Mouse (Mus musculus) embryonic facial prominence, embryonic 14.5 days (tissue): ENCODE data around the gene Ugt2b37. TPM values are rescaled to one million over a fixed set of nuclear protein-coding genes. Genes with fewer than 3 reads are reported as not detected.
"Not testable (repeated sequence)": the region's sequence is repeated elsewhere in the genome, so short reads cannot be mapped to it uniquely, and the experiment has no call there.

ENCODE experiments used
- ATAC-seq: fragments of 200-750 bp; cut with Nextera tagmentation; 2 replicates; pipeline ENCODE4 v1.8.0; 2017; ENCODE audit warnings: low read depth, moderate number of reproducible peaks, moderate TSS enrichment
- DNase-seq: peaks from one replicate; pipeline ENCODE4 v3.0.0-alpha.2; 2015; ENCODE audit warnings: low spot score
- H3K27ac ChIP-seq: fragments of 300-500 bp; sonication (generic); replicated peaks from 2 replicates; pipeline ENCODE4 v1.5.1; 2014; ENCODE audit warnings: low read depth, mild to moderate bottlenecking, low read length, moderate library complexity
- H3K27me3 ChIP-seq: fragments of 300-500 bp; sonication (generic); replicated peaks from 2 replicates; pipeline ENCODE4 v1.6.1; 2014; ENCODE audit warnings: low read length; ENCODE audit not compliant: control insufficient read depth, insufficient read depth
- H3K36me3 ChIP-seq: fragments of 300-500 bp; sonication (generic); 2 replicates; pipeline ENCODE4 v1.6.1; 2014; ENCODE audit warnings: low read length, mixed read lengths; ENCODE audit not compliant: control insufficient read depth, insufficient read depth
- H3K4me1 ChIP-seq: fragments of 300-500 bp; sonication (generic); 2 replicates; pipeline ENCODE4 v1.6.1; 2014; ENCODE audit warnings: antibody characterized with exemption, low read length; ENCODE audit not compliant: control insufficient read depth, insufficient read depth
- H3K4me2 ChIP-seq: fragments of 300-500 bp; sonication (generic); 2 replicates; pipeline ENCODE4 v1.6.1; 2014; ENCODE audit warnings: low read depth, mild to moderate bottlenecking, low read length, moderate library complexity, mixed read lengths
- H3K4me3 ChIP-seq: fragments of 300-500 bp; sonication (generic); 2 replicates; pipeline ENCODE4 v1.5.1; 2014; ENCODE audit warnings: low read depth, mild to moderate bottlenecking, low read length
- H3K9ac ChIP-seq: fragments of 300-500 bp; sonication (generic); 2 replicates; pipeline ENCODE4 v1.6.1; 2014; ENCODE audit warnings: low read depth, mild to moderate bottlenecking, low read length, moderate library complexity, mixed read lengths
- H3K9me3 ChIP-seq: fragments of 300-500 bp; sonication (generic); 2 replicates; pipeline ENCODE4 v1.6.1; 2016; ENCODE audit warnings: low read length; ENCODE audit not compliant: control insufficient read depth
- WGBS: fragments of 180-500 bp; shearing (Covaris S2); extraction: QIAGEN DNeasy Blood & Tissue Kit; methylation state at CpG from one replicate; pipeline ENCODE4 v1.1.7; 2014; 5-methylcytosine and 5-hydroxymethylcytosine counted together
- polyA plus RNA-seq: library from polyadenylated mRNA; unstranded; fragments of >200 nt; fragmentation: Nextera tagmentation; extraction: Ambion mirVana; gene quantifications from 2 replicates; pipeline ENCODE4 v1.2.1, GENCODE M21; 2014

Ugt2b37 gene
- not detected in 2 replicates for polyA plus RNA-seq

DNA sequence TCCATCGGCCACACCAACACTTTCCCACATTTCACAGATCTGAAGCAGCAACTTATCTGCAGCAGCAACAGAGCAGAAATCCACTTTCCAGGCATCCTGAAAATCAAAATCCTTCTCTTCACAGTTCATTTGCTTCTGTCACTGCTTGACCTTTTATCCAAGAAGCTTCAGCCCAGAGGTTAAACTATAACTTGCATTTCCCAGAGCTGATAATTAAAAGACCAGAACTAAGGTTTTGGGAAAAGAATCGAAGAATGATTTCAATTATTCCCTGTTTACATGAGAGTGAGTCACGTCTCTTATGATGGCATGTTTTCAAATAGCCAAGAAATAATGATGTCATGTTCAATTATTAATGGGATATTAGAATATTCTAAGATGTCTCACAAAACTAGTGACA is at the start of gene Ugt2b37:
Gene Ugt2b37 (minus strand): TSS at position 129 of the 400 bp plus-strand sequence.
- H3K4me3 ChIP-seq, H3K27me3 ChIP-seq, DNase-seq, ATAC-seq, H3K4me2 ChIP-seq, H3K27ac ChIP-seq, H3K36me3 ChIP-seq, H3K4me1 ChIP-seq, H3K9me3 ChIP-seq, H3K9ac ChIP-seq: not testable (repeated sequence)
- WGBS: 73% methylated on average over 3 of the region's 3 CpGs

DNA sequence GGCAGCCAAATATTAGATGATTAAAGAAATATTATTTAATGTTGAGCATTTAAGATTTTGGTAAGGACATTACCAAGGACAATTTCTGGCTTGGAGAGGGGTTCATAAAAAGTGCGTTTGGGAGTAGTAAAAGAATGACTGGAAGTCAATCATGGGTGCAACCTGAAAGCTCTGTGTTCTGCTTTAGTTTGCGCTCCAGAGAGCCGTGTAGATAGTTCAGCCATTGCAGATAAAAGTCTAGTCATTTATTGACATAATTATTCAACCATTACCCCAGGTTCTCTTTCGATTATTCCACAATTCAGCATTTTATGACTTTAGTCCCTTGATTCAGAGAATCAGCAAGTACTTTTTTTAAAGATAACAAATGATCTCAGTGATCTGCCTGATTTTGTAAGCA is 31.6 kb upstream of the Ugt2b37 start:
- not testable (repeated sequence) for H3K4me1 ChIP-seq, H3K9me3 ChIP-seq, ATAC-seq, H3K36me3 ChIP-seq, H3K27me3 ChIP-seq, H3K27ac ChIP-seq, H3K4me3 ChIP-seq, DNase-seq, H3K9ac ChIP-seq, H3K4me2 ChIP-seq
- 81% methylated on average over 4 of the region's 4 CpGs for WGBS

DNA sequence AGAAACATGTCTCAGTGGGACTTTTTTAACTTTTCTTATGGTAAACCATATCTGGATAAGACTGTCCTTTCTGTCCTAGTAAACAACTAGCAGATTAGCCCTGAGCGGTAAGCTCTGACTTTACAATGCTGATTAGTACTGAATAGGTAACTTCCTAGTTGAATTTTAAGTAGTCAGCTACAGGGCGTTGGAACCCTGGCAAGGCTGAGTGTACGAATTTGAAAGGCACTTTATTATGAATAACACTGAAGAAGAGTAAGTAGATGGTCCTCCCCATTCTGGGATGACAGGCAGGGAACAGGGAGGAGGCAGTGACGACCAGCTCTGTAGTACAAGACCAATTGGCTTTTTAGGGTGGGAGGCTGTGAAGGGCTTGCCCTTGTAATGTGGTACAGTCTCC is 21.4 kb upstream of the Ugt2b37 start:
- H3K27ac ChIP-seq, H3K36me3 ChIP-seq, DNase-seq, ATAC-seq, H3K9ac ChIP-seq, H3K27me3 ChIP-seq, H3K4me2 ChIP-seq, H3K4me1 ChIP-seq, H3K4me3 ChIP-seq, H3K9me3 ChIP-seq: not testable (repeated sequence)
- WGBS: 88% methylated on average over 4 of the region's 4 CpGs

DNA sequence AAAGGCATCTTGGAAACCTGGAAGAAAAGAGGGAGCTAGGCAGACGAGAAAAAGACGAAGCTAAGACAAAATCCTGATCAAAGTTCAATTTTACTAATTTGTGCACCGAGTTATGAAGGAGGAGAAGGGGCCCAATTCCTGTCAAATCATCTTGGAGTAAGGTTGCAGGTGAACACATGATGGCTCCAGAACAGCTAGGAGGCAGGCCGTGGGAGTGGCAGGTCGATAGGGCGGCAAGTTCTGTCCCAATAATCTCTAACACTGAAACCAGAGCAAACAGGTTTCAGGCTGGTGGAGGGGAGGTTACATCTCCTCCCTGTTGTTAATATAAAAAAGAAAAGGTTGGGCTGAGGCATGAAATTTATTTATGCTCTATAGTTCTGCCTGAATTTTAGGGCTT is 21.0 kb upstream of the Ugt2b37 start:
- H3K4me3 ChIP-seq: no peak overlapping the region
- H3K9ac ChIP-seq: no peak overlapping the region
- no peak overlapping the region for H3K4me2 ChIP-seq
- 83% methylated on average over 6 of the region's 6 CpGs for WGBS
- H3K9me3 ChIP-seq: no peaks in the 10 kb centered on the region
- H3K27me3 ChIP-seq: no peaks in the 10 kb centered on the region
- H3K4me1 ChIP-seq: no peaks in the 10 kb centered on the region
- no peak overlapping the region for H3K27ac ChIP-seq
- no peaks in the 10 kb centered on the region for H3K36me3 ChIP-seq
- no peak for ATAC-seq
- no peak for DNase-seq

DNA sequence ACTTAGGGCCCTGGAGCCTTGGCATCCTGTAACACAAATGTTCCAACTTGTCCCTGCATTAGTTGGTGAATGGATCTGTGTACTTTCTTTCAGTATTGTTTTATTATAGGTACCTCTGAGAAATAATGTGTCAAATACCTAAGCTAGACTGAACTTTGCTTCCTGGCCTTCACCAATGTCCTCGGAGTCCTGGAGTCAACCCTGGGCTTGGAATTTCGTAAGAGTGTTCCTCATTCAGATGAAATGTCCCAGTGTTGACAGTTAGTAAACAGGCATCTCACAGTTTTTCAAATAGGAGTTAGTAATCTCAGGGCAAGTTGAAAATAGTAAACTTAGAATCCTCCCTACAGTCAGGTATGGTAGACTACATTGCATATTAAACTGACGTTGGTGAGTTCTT is 1.2 kb upstream of the Ugt2b37 start:
- H3K4me3 ChIP-seq: no peak overlapping the region
- H3K27ac ChIP-seq: no peak overlapping the region
- WGBS: 77% methylated on average over 3 of the region's 3 CpGs
- no peak overlapping the region for H3K4me2 ChIP-seq
- no peaks in the 10 kb centered on the region for H3K4me1 ChIP-seq
- H3K9me3 ChIP-seq: no peaks in the 10 kb centered on the region
- H3K9ac ChIP-seq: no peak overlapping the region
- DNase-seq (no peak), ATAC-seq (no peak)
- H3K36me3 ChIP-seq: no peaks in the 10 kb centered on the region
- H3K27me3 ChIP-seq: no peaks in the 10 kb centered on the region

DNA sequence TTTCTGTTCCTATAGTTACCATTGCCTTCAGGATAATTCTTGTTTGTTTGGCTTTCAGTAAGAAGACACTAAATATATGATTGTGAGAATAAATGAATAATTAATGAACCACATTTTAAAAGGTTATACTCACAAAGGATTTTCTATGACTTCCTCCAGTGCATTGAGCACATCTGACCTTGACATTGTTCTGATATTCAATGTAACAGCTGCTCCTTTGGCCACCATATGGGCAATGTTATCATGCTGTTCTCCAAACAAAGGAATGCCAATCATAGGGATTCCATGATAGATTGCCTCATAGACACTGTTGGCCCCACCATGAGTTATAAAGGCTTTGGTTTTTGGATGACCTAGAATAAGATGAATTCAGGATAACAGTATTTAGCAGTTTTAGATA is 12.5 kb downstream of the Ugt2b37 start:
- not testable (repeated sequence) for H3K9ac ChIP-seq, H3K36me3 ChIP-seq, ATAC-seq, DNase-seq, H3K4me3 ChIP-seq, H3K27me3 ChIP-seq, H3K4me2 ChIP-seq, H3K27ac ChIP-seq, H3K9me3 ChIP-seq, H3K4me1 ChIP-seq

DNA sequence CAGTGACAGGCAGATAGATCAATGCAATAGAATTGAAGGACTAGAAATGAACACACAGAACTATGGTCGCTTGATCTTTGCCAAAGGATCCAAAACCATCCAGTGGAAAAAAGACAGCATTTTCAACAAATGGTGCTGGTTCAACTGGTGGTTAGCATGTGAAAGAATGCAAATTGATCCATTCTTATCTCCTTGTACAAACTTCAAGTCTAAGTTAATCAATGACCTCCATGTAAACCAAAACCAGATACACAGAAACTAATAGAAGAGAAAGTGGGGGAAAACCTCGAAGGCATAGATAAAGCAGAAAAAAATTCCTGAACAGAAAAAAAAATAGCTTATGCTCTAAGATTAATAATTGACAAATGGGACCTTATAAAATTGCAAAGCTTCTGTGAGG is 58.2 kb downstream of the Ugt2b37 start:
- H3K36me3 ChIP-seq, H3K9me3 ChIP-seq, ATAC-seq, H3K27ac ChIP-seq, DNase-seq, H3K4me3 ChIP-seq, H3K9ac ChIP-seq, H3K4me1 ChIP-seq, H3K27me3 ChIP-seq, H3K4me2 ChIP-seq: not testable (repeated sequence)
- 69% methylated on average over 2 of the region's 2 CpGs for WGBS

Other genes starting within 250 kb of the Ugt2b37 start
- 0.14 and 0.46 TPM in 2 replicates for gene Ugt2b36, start 162.2 kb downstream of the Ugt2b37 start, polyA plus RNA-seq
- not detected in 2 replicates for gene Ugt2b5, start 114.5 kb downstream of the Ugt2b37 start, polyA plus RNA-seq
- not detected in 2 replicates for gene Ugt2a3, start 82.4 kb upstream of the Ugt2b37 start, polyA plus RNA-seq
- gene Ugt2b38, start 169.4 kb upstream of the Ugt2b37 start, polyA plus RNA-seq: not detected in 2 replicates
- 5.1 and 9.2 TPM in 2 replicates for gene Ugt2a2, start 227.5 kb upstream of the Ugt2b37 start, polyA plus RNA-seq
- not detected in 2 replicates for gene Gm43638, start 232.0 kb upstream of the Ugt2b37 start, polyA plus RNA-seq
- 21.8 and 26.0 TPM in 2 replicates for gene Ugt2a1, start 236.1 kb upstream of the Ugt2b37 start, polyA plus RNA-seq